Mouse (Mus musculus) ES-E14 (cell line): ENCODE data around the gene Dnajc13. TPM values are rescaled to one million over a fixed set of nuclear protein-coding genes. Genes with fewer than 3 reads are reported as not detected.

ENCODE experiments used
- DNase-seq: peaks from one replicate; pipeline ENCODE4 v3.0.0-alpha.2; 2013; ENCODE audit warnings: low read depth, low spot score
- H3K27ac ChIP-seq: 2 replicates; pipeline ENCODE4 v1.5.1; 2012; ENCODE audit warnings: low read depth, mild to moderate bottlenecking, low read length, moderate library complexity, mixed read lengths; ENCODE audit not compliant: poor library complexity, insufficient read depth, severe bottlenecking
- H3K36me3 ChIP-seq: 2 replicates; pipeline ENCODE4 v1.6.1; 2012; ENCODE audit warnings: mild to moderate bottlenecking, low read length, moderate library complexity, mixed read lengths; ENCODE audit not compliant: control insufficient read depth, poor library complexity, insufficient read depth, severe bottlenecking
- H3K4me1 ChIP-seq, 2 experiments: fragments of 150-350 bp in 1 of 2; sonication (generic) in 1 of 2; 2 replicates each; pipeline ENCODE4 v1.6.1; 2012; ENCODE audit warnings: low read length in 2 of 2, mild to moderate bottlenecking in 1 of 2, mixed read lengths in 1 of 2; ENCODE audit not compliant: control insufficient read depth in 2 of 2, insufficient read depth in 2 of 2, poor library complexity in 1 of 2
- H3K4me3 ChIP-seq, 2 experiments: fragments of 150-350 bp in 1 of 2; sonication (generic) in 1 of 2; 2 replicates each; pipeline ENCODE4 v1.5.1; 2012; ENCODE audit warnings: low read length in 2 of 2, low read depth in 1 of 2, mild to moderate bottlenecking in 1 of 2, mixed read lengths in 1 of 2; ENCODE audit not compliant: insufficient read depth in 1 of 2, poor library complexity in 1 of 2, severe bottlenecking in 1 of 2
- H3K9ac ChIP-seq: 2 replicates; pipeline ENCODE4 v1.6.1; 2012; ENCODE audit warnings: low read depth, mild to moderate bottlenecking, low read length, mixed read lengths; ENCODE audit not compliant: poor library complexity, insufficient read depth, severe bottlenecking
- H3K9me3 ChIP-seq: fragments of 150-350 bp; sonication (generic); 2 replicates; pipeline ENCODE4 v1.6.1; 2012; ENCODE audit warnings: low read depth, mild to moderate bottlenecking, low read length; ENCODE audit not compliant: control insufficient read depth, insufficient read depth
- CHD2 ChIP-seq: IDR thresholded peaks from 2 replicates; pipeline ENCODE4 v1.6.1; 2014; ENCODE audit warnings: mild to moderate bottlenecking, low read depth, low read length, inconsistent platforms
- HCFC1 ChIP-seq: IDR thresholded peaks from 2 replicates; pipeline ENCODE4 v1.6.1; 2012; ENCODE audit warnings: low read length, inconsistent platforms, borderline replicate concordance; ENCODE audit not compliant: insufficient read depth
- MAFK ChIP-seq: IDR thresholded peaks from 2 replicates; pipeline ENCODE4 v1.6.1; 2014; ENCODE audit warnings: mild to moderate bottlenecking, low read depth, low read length, inconsistent platforms; ENCODE audit not compliant: insufficient read depth
- ZC3H11A ChIP-seq: IDR thresholded peaks from 2 replicates; pipeline ENCODE4 v1.6.1; 2012; ENCODE audit warnings: low read depth, mild to moderate bottlenecking, inconsistent platforms, low read length, borderline replicate concordance
- ZNF384 ChIP-seq: IDR thresholded peaks from 2 replicates; pipeline ENCODE4 v1.6.1; 2012; ENCODE audit warnings: low read depth, low read length, inconsistent platforms
- in situ Hi-C, 2 experiments: fragments of 600-800 bp; cut with MboI; formaldehyde crosslinking; loops; one replicate each; pipeline ENCODE4 v1.15.1; 2025; ENCODE audit warnings: low sequenced_read_pairs in 2 of 2, inconsistent platforms in 1 of 2; ENCODE audit not compliant: unreplicated experiment in 2 of 2
- total RNA-seq: library from RNA; depleted of rRNA; stranded (reverse); fragments of 300-350 nt; gene quantifications from 2 replicates; pipeline ENCODE4 v1.2.3, GENCODE M21; 2012

Dnajc13 gene
- total RNA-seq, 1 experiment, result 72.3 TPM

DNA sequence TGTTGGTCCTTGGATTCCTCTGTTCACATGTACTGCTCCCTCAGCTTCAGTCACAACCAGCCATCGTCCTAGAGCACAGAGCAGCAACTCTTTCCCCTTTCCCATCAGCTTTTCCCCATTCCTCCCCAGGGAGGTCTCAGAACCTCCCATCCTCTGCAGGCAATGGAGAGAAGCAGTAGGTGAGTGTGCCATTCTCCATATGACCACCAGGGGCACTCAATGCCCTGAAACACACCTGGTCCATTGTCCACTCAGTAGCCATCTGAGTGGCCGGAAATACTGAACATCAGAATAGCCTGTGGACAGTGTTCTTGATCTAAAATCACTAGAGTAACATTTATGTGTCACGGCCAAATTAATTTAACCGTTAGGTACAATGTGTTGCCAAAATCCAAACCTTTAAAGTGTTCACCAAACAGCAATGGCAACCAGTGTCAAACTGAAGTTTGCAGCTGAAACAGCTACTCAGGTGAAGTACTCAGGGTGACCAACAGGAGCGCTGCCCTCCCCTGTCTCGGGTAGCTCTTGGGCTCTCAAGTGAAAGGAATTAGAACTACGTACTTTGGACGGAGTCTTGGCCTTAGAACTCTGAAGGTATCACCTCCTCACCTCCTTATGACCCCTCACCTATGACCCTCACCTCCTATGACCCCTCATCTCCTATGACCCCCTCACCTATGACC lies 118.3 kb downstream of the Dnajc13 start:
- Histone ChIP-seq H3K9ac (no peak overlapping the region), H3K9me3 (no peaks in the 10 kb centered on the region), H3K27ac (no peak overlapping the region), H3K4me3 (no peak overlapping the region), H3K4me1 (peaks cover 2 to 3% of the 10 kb centered on the region in 2 experiments; a peak in 3 of 4 replicates), H3K36me3 (no peaks in the 10 kb centered on the region)
- DNase-seq, result no peak
- TF ChIP-seq ZC3H11A (no peak), CHD2 (no peak), MAFK (no peak), ZNF384 (no peak), HCFC1 (no peak)
- in situ Hi-C loops, result no loop called here

DNA sequence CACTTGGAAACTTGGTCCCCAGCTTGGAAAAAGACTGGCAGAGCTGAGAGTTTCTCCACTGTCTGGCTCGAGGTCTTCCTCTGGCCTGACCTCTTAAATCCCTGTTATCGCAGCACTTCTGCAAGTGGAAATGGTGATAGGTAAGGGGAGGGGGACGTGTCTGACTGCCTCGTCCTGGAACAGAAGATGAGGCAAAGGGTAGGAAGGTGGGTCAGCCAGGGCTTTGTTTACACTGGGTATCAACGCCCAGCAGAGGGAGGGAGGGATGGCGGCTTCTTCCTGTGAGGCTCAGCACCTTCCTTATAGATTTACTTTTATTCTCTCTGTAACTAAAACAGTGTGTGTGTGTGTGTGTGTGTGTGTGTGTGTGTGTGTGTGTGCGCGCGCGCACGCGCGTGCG lies 119.9 kb downstream of the Dnajc13 start:
- no peak overlapping the region for H3K27ac ChIP-seq
- H3K9ac ChIP-seq, result no peak overlapping the region
- DNase-seq, result no peak
- in situ Hi-C loops, result no loop called here
- H3K4me1 ChIP-seq, result peaks cover 2 to 3% of the 10 kb centered on the region in 2 experiments; a peak in 3 of 4 replicates
- TF ChIP-seq CHD2 (no peak), MAFK (no peak), ZNF384 (no peak), ZC3H11A (no peak), HCFC1 (no peak)
- H3K9me3 ChIP-seq, result no peaks in the 10 kb centered on the region
- no peaks in the 10 kb centered on the region for H3K36me3 ChIP-seq
- H3K4me3 ChIP-seq, result no peak overlapping the region

DNA sequence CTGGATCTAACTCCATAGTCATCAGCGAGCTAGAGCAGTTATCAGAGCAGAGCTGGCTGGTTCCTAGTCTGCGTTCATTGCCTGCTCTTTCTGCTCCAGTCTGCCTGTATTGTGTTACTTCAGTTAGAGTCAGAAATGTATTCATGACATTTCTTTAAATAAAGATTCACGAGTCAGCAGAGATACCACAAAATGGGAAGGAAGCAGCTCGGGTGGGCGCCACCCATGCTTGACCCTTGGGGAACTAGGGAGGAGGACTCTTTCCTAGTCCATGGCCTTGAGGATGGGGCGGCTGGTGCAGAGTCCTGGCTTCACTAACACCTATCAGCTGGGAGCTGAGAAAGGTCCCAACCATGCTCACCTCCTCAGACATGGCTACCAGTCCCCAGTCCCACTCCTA lies 122.4 kb downstream of the Dnajc13 start:
- Histone ChIP-seq H3K4me3 (no peak overlapping the region), H3K27ac (no peak overlapping the region), H3K36me3 (no peaks in the 10 kb centered on the region), H3K4me1 (no peaks in the 10 kb centered on the region), H3K9me3 (no peaks in the 10 kb centered on the region), H3K9ac (no peak overlapping the region)
- in situ Hi-C loops, result no loop called here
- DNase-seq, result no peak
- TF ChIP-seq MAFK (no peak), HCFC1 (no peak), CHD2 (no peak), ZC3H11A (no peak), ZNF384 (no peak)

DNA sequence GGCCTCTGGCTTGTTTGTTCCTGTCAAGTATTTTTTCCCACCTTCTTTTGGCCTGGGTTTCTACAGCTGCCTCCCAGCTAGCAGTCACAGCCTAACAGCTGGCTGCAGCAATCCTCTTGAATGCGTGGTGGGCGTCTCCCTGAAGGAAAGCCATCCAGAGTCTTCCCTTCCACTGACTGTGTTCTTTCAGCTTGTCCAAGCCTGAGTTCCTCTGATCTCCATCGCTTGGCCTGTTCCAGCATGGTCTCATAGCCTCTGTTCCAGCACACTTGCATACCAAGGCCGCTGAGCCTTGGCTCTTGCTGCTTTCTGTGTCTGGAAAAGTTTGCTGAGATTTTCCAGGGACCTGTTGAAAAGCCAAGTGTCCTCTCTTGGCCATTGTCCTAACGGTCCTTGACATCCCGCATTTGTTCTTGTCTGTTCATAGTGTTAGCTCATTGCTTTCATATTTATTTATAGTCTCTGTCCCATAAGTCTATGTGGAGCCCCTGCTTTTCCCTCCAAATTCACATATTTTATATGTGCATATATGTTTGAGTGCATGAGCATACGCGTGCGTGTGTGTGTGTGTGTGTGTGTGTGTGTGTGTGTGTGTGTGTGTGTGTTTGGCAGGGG lies 132.5 kb downstream of the Dnajc13 start:
- no peak overlapping the region; the same call in 1 of the 2 replicates for H3K27ac ChIP-seq
- TF ChIP-seq ZNF384, result no peak
- no peak for TF ChIP-seq ZC3H11A
- no peak for TF ChIP-seq MAFK
- TF ChIP-seq HCFC1, result no peak
- no peak for TF ChIP-seq CHD2
- in situ Hi-C loops, result no loop called here
- no peaks in the 10 kb centered on the region for H3K36me3 ChIP-seq
- H3K4me1 ChIP-seq, result no peaks in the 10 kb centered on the region
- DNase-seq, result no peak
- no peak overlapping the region for H3K4me3 ChIP-seq
- H3K9ac ChIP-seq, result no peak overlapping the region
- H3K9me3 ChIP-seq, result no peaks in the 10 kb centered on the region

DNA sequence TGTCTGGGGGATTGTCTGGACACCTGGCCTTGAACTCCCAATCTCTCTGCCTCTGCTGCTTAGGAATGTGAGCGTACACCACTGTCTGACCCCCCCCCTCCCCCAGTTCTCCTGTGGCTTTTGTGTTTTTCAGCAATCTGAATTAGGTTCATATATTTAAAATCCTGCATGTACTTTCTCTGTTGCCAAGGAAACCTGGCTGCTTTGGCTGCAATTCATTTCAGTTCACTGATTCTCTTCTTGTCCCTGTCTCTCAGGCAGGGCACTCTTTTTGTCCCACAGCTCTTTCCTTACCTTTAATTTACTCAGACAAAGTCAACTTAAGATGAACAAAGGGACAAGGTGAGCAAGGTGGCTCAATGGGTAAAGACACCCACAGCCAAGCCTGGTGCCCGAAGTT lies 134.6 kb downstream of the Dnajc13 start:
- Histone ChIP-seq H3K9me3 (no peaks in the 10 kb centered on the region), H3K36me3 (no peaks in the 10 kb centered on the region; the same call in 1 of the 2 replicates), H3K4me3 (no peak overlapping the region), H3K9ac (no peak overlapping the region), H3K27ac (no peak overlapping the region), H3K4me1 (peaks cover 0 to 4% of the 10 kb centered on the region in 2 experiments; a peak in 1 of 4 replicates)
- TF ChIP-seq CHD2 (no peak), ZNF384 (no peak), ZC3H11A (no peak), MAFK (no peak), HCFC1 (no peak)
- DNase-seq, result no peak
- in situ Hi-C loops, result no loop called here
